Mouse (Mus musculus) liver, embryonic 14.5 days (tissue): ENCODE data around the gene Ccnl1. TPM values are rescaled to one million over a fixed set of nuclear protein-coding genes. Genes with fewer than 3 reads are reported as not detected.
A peak's percentile ranks its signal among the peaks of the same experiment; 100 is the strongest.

ENCODE experiments used
- ATAC-seq: fragments of 200-750 bp; cut with Nextera tagmentation; 2 replicates; pipeline ENCODE4 v1.8.0; 2017; ENCODE audit warnings: moderate number of reproducible peaks, mild to moderate bottlenecking, moderate library complexity; ENCODE audit not compliant: insufficient read depth
- DNase-seq, 3 experiments: peaks; one replicate each; pipeline ENCODE4 v3.0.0-alpha.2; 2012 to 2013; ENCODE audit warnings: low read depth in 3 of 3, low spot score in 3 of 3
- H3K27ac ChIP-seq: fragments of 300-500 bp; sonication (generic); 2 replicates; pipeline ENCODE4 v1.5.1; 2014; ENCODE audit warnings: moderate library complexity, mild to moderate bottlenecking, control low read depth, inconsistent platforms
- H3K27me3 ChIP-seq: fragments of 300-500 bp; sonication (generic); 2 replicates; pipeline ENCODE4 v1.6.1; 2014; ENCODE audit warnings: mild to moderate bottlenecking, low read length, moderate library complexity; ENCODE audit not compliant: control insufficient read depth, insufficient read depth
- H3K36me3 ChIP-seq: fragments of 300-500 bp; sonication (generic); replicated peaks from 2 replicates; pipeline ENCODE4 v1.6.1; 2014; ENCODE audit warnings: low read depth; ENCODE audit not compliant: control insufficient read depth, insufficient read depth
- H3K4me1 ChIP-seq, 2 experiments: fragments of 200-500 bp in 1 of 2; fragments of 300-500 bp in 1 of 2; sonication (generic) in 1 of 2; replicated peaks; 2 replicates each; pipeline ENCODE4 v1.6.1; 2012 to 2014; ENCODE audit warnings: antibody characterized with exemption in 1 of 2, inconsistent platforms in 1 of 2, low read length in 1 of 2; ENCODE audit not compliant: control insufficient read depth in 2 of 2, insufficient read depth in 2 of 2
- H3K4me2 ChIP-seq: fragments of 300-500 bp; sonication (generic); 2 replicates; pipeline ENCODE4 v1.6.1; 2014; ENCODE audit warnings: low read depth, mild to moderate bottlenecking, control low read depth, moderate library complexity
- H3K4me3 ChIP-seq, 2 experiments: fragments of 200-500 bp in 1 of 2; fragments of 300-500 bp in 1 of 2; sonication (generic) in 1 of 2; 2 replicates each; pipeline ENCODE4 v1.5.1; 2012 to 2014; ENCODE audit warnings: low read depth in 2 of 2, low read length in 2 of 2, mild to moderate bottlenecking in 2 of 2, control low read depth in 1 of 2, inconsistent platforms in 1 of 2, moderate library complexity in 1 of 2; ENCODE audit not compliant: insufficient read depth in 1 of 2
- H3K9ac ChIP-seq: fragments of 300-500 bp; sonication (generic); replicated peaks from 2 replicates; pipeline ENCODE4 v1.6.1; 2014; ENCODE audit warnings: mild to moderate bottlenecking, control low read depth, moderate library complexity
- H3K9me3 ChIP-seq: fragments of 300-500 bp; sonication (generic); 2 replicates; pipeline ENCODE4 v1.6.1; 2016; ENCODE audit warnings: low read length, mixed read lengths; ENCODE audit not compliant: control insufficient read depth
- CTCF ChIP-seq: IDR thresholded peaks from 2 replicates; pipeline ENCODE4 v1.5.1; 2016; ENCODE audit warnings: antibody characterized with exemption, low read depth, control low read depth
- EP300 ChIP-seq: IDR thresholded peaks from 2 replicates; pipeline ENCODE4 v1.6.1; 2016; ENCODE audit warnings: antibody characterized with exemption, low read depth
- WGBS: fragments of 180-500 bp; shearing (Covaris S2); extraction: QIAGEN DNeasy Blood & Tissue Kit; methylation state at CpG from one replicate; pipeline ENCODE4 v1.1.7; 2014; ENCODE audit not compliant: insufficient replicate concordance; 5-methylcytosine and 5-hydroxymethylcytosine counted together
- polyA plus RNA-seq, 2 experiments: library from polyadenylated mRNA; depleted of rRNA in 1 of 2; stranded (reverse) in 1 of 2; unstranded in 1 of 2; fragments of >200 nt; fragmentation: Nextera tagmentation in 1 of 2; extraction: Ambion mirVana in 1 of 2; gene quantifications; 2 replicates each; pipeline versions ENCODE4 v1.2.1 to v1.2.3; 2012 to 2014

The Ccnl1 gene
- polyA plus RNA-seq, 2 experiments = 41.6 to 45.9 TPM

DNA sequence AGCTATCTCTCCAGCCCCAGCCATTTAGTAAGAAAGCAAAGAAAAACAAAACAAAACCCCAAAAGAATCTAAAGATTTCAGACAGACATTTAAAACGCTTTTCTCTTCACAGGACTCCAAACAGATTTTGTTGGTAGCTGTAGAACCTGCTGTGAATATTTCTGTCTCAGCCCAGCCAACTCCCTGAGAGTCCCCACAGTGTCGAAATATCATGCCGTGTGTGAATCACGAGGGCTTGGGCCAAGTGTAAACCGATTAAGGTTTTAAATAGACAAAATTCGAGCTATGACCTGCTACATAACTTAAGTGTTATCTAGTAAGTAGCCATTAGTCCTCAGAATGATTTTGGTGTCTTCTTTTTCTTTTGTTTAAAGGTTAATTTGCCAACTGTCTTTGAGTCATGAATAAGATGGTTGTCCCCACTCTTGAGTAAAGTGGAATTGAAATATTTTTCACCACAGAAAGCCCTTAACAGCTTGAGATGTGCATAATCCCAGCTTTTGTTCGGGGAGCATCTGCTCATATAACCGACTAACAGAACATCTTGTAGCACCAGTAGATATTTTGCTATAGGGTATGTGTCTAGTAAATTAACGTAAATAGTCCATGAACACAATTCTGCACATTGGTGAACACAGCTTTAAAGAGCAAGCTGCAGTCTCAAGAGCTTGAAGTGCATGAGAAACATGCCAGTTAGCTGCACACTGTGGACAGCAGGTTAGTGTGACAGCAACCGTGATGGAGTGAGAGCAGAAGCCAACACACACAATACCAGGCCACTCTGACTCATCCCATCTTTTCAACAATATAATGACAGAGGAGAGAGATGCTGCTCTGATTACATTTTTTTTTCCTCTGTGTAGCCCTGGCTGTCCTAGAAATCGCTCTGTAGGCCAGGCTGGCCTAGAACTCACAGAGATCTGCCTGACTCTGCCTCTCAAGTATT lies 34.6 kb upstream of the Ccnl1 start:
- Histone ChIP-seq H3K9ac (no peak overlapping the region), H3K4me2 (no peak overlapping the region), H3K4me1 (peaks cover 0 to 6% of the 10 kb centered on the region in 2 experiments; a peak in 1 of 4 replicates), H3K27me3 (no peaks in the 10 kb centered on the region), H3K9me3 (no peaks in the 10 kb centered on the region), H3K4me3 (no peak overlapping the region), H3K27ac (no peak overlapping the region), H3K36me3 (no peaks in the 10 kb centered on the region)
- DNase-seq (no peak), ATAC-seq (no peak)
- WGBS = 63% methylated on average over 11 of the region's 11 CpGs
- no peak for TF ChIP-seq CTCF
- no peak for TF ChIP-seq EP300

DNA sequence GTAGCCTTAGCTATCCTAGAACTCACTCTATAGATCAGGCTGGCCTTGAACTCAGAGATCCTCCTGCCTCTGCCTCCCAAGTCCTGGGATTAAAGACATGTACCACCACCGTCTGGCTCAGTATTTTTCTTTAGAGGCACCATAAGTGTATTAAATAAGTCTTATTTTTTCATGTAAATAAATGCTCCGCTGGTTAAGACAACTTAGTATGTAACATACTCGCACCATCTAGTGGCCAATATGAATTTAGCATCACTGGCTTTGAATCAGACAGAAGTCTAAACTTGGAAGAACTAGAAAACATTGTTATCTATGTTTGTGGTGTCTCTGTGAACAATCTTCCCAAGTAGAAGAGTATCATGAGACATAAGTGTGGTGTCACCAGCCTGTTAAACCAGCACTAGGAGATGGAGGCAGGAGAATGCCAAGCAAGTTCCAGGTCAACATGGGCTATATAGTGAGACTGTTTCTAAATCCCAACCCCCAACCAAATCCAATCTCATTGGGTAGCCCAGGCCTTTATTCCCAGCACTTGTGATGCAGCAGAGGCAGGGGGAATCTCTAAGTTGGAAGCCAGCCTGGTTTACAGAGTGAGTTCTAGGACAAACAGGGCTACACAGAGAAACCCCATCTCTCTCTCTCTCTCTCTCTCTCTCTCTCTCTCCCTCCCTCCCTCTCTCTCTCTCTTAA lies 33.1 kb upstream of the Ccnl1 start:
- ATAC-seq = no peak
- Histone ChIP-seq H3K4me2 (no peak overlapping the region; the same call in 1 of the 2 replicates), H3K9me3 (no peaks in the 10 kb centered on the region), H3K27me3 (no peaks in the 10 kb centered on the region), H3K36me3 (no peaks in the 10 kb centered on the region), H3K9ac (no peak overlapping the region), H3K4me3 (no peak overlapping the region), H3K4me1 (peaks cover 0 to 6% of the 10 kb centered on the region in 2 experiments; a peak in 1 of 4 replicates), H3K27ac (no peak overlapping the region)
- DNase-seq = peak; percentile 20 to 37 (median 31)
- TF ChIP-seq CTCF (peak; percentile 62), EP300 (no peak)
- 6% methylated on average over 3 of the region's 3 CpGs for WGBS

DNA sequence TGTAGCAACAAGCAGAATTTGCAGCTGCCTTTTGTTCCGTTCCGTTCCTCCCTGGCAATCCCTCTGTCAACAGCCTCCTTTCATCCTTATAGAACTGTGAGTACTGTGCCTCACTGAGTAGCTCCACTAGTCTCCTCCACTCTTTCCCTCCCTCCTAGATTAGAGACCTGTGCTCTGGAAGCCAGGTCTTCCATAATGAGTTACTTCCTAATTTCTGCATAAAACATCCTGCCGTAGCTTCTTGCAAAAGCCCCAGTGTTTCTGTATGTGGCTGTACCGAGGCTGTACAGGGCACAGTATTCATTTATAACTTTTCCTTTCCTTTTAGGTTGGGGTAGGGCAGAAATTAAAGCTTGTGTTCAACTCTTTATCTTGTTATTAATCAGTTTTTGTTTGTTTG lies 32.5 kb upstream of the Ccnl1 start:
- no peaks in the 10 kb centered on the region for H3K27me3 ChIP-seq
- no peak for TF ChIP-seq EP300
- TF ChIP-seq CTCF = no peak
- H3K27ac ChIP-seq = no peak overlapping the region
- H3K4me3 ChIP-seq = no peak overlapping the region
- peaks cover 0 to 6% of the 10 kb centered on the region in 2 experiments; a peak in 1 of 4 replicates for H3K4me1 ChIP-seq
- WGBS = 57% methylated on average over 4 of the region's 4 CpGs
- no peak overlapping the region; the same call in 1 of the 2 replicates for H3K4me2 ChIP-seq
- no peak overlapping the region for H3K9ac ChIP-seq
- H3K36me3 ChIP-seq = no peaks in the 10 kb centered on the region
- H3K9me3 ChIP-seq = no peaks in the 10 kb centered on the region
- ATAC-seq (no peak), DNase-seq (no peak)

DNA sequence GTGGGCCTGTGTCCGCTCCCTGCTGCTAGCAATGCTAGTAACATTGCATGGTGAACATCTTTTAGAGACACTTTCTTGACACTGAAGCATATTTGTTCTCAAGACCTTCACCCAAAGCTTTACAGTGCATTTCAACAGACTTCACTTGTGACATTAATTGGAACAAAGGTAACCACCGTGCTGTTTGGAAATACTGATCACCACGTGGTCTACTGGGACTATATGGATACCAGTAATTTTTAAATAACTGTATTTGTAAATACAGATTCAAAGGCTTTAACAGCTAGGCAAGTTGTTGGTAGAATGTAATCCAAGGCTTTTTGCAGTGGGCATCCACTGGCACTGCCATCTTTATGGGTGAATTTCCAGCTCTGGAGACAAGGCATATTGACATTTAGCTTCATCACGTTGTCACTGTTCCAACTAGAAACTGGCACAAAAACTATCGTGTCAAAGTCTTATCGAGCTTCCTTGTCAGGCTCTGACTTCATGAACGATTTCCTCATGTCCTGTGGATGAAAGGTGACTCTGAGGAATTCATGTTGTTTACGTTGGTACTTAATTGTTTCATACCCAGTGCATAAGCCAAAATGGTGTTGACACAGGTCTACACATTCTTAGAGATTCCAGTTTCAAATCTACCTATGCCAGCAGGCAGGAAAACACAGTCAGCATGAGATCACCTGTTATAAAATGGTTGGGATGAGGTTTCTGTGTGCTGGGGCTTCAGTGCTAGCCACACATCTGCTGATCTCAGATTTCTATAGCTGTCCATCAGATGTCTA lies 30.9 kb upstream of the Ccnl1 start:
- H3K9ac ChIP-seq = no peak overlapping the region
- 58% methylated on average over 8 of the region's 8 CpGs for WGBS

More for the DNA sequence above, 30.9 kb upstream of the Ccnl1 start:
- Histone ChIP-seq H3K4me3 (no peak overlapping the region), H3K9me3 (no peaks in the 10 kb centered on the region), H3K27ac (no peak overlapping the region), H3K36me3 (no peaks in the 10 kb centered on the region), H3K4me2 (no peak overlapping the region), H3K4me1 (no peaks in the 10 kb centered on the region), H3K27me3 (no peaks in the 10 kb centered on the region)
- DNase-seq (no peak), ATAC-seq (no peak)
- no peak for TF ChIP-seq EP300
- no peak for TF ChIP-seq CTCF
